Mouse (Mus musculus) embryonic fibroblast, embryonic 13.5 days (primary cell): ENCODE data around the gene 5031439G07Rik.

ENCODE experiments used
- CTCF ChIP-seq: IDR thresholded peaks from 2 replicates; pipeline ENCODE4 v1.5.1; 2011; ENCODE audit warnings: mild to moderate bottlenecking, control low read depth, low read length, moderate library complexity, borderline replicate concordance; ENCODE audit not compliant: insufficient read depth
- POLR2A ChIP-seq: IDR thresholded peaks from 2 replicates; pipeline ENCODE4 v1.6.1; 2011; ENCODE audit warnings: low read depth, mild to moderate bottlenecking, control low read depth, low read length, moderate library complexity

- TF ChIP-seq CTCF, result no peak
- TF ChIP-seq POLR2A, result no peak
Observed at GRCm38 (mm10) chr15:84913201-84913600, 75.2 kb downstream of the 5031439G07Rik start.
